Mouse (Mus musculus): ENCODE measurements around the gene Pxmp4.

The Pxmp4 gene

GRCm38 (mm10) chr2:154603638-154604153, at the start of gene Pxmp4:
Gene Pxmp4 (minus strand): TSS chr2:154603708.
- peak; percentile 97 to 98 for DNase-seq

DNA sequence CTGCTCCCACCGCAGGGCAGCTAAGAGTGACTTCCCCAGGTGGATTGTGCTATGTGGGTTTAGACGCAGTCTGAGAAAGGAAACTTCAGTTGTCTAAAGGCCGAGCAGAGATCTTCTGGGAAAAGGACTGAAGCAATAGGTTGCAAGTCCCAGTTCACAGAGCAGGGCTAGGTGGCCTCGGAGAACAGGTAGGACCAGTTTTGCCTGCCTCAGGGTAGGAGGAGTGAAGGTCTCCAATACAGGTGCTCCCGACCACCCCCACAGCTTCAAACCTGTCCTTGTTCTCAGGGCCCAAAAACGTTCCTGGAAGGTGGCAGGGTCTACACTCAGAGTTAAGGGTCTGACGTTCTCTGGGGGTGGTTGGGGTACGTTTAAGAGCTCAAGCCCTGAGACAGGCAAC, 47.9 kb upstream of the Pxmp4 start, which contains the start of gene Chmp4b:
Chmp4b (plus strand) TSS at position 343 of the 400 bp plus-strand sequence.
- no peak for DNase-seq

DNA sequence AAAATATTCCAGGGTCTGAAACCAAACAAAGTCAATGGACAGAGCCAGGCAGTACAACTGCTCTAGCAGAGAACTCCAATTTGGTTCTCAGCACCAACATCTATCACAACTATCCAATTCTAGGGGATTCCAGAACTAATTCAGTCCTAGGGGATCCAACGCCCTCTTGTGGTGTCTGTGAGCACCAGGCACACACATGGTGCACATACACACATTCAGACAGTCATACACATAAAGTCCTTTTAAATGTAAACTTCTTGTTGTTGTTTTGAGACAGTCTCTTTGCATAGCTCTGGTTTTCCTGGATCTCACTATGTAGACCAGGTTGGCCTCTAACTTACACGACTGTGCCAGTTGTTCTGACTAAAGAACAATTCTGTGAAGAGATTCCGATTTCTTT, 46.9 kb upstream of the Pxmp4 start:
- DNase-seq, result no peak

DNA sequence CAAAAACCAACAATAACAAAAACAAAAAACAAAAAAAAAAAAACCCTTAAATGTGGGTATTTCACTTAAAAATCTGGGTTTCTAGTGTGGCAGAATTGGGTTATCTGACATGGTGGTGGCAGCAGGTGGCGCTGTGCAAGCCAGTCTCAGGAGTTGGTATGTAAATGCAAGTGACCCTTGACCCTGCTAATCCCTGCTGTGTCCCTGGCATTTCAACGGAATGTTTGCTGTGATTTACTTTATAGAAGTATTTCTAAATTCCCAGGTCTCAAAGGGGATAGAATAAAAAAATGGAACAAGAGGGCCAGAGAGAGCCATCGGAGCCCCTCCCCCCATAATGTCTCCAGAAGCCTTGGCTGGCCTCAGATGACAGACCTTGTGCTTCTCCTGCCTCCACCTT, 44.6 kb upstream of the Pxmp4 start:
- DNase-seq, result peak; percentile 26 to 27

- DNase-seq, result peak; percentile 15 to 27
Measured at GRCm38 (mm10) chr2:154646634-154647033, 43.1 kb upstream of the Pxmp4 start.

DNA sequence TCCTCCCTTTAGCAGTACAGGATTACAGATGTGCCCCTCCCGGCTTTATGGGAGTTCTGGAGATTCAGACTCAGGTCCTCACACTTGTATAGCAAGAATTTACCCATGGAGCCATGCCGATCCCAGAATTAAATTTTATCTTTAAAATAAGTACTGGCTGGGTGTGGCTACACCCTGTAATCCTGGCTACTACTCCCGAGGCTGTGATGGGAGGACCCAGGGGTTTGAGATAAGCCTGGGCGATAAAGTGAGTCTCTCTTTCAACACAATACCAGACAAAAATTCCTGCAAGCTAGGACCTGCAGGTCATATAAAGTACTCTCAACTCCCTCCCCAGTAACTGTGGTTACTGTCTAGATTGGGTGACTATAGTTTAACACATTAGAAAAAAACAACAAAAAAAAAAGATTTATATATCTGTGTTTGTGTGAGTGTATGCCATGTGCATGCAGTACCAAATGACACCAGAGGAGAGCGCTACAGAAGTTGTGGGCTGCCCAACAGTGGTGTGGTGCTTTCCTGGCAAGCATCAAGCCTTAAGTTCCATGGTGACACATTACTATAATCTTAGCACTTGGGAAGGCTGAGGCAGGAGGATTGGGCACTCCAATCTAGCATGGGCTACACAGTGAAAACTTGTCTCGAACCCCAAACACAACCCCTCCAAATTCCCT, 39.3 kb upstream of the Pxmp4 start:
- DNase-seq, result no peak

DNA sequence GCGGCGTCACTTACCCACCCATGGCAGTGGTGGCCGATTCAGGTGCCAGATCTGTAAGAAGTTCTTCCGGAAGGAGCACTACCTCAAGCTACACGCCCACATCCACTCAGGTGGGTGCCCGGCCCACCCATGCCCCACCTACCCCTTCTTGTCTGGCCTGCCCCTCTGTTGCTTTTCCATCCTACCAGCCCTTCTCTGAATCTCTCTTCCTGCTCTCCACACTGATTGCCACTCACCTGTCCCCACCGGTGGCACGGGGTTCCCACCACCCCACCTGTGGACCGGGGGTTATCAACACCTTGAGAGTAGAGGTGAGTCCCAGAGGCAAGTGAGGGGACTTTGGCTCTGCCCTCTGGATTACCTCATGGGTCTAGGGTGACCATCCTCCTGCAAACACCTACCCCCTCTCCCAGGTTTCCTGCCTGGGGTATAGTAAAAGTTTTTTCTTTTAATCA, 38.5 kb upstream of the Pxmp4 start:
- no peak for DNase-seq

DNA sequence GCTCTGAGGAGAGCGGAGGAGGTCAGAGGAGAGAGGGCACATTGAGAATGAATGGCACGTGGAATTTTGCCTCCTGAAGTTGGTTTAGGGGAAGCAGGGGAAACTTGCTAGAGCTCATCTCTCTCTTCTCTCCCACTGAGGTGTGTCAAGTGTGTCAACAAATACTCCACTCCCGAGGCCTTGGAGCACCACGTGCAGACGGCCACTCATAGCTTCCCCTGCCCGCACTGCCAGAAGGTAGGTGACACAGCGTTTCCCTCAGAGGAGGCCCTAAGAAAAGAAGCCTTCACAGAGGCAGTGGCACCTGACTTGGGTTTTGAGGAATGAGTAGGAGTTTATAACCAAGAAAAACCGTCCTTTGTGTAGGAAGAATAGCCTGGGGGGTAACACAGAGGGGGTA, 37.7 kb upstream of the Pxmp4 start:
- DNase-seq, result no peak

GRCm38 (mm10) chr2:154639115-154639514, 35.6 kb upstream of the Pxmp4 start:
- no peak for DNase-seq

DNA sequence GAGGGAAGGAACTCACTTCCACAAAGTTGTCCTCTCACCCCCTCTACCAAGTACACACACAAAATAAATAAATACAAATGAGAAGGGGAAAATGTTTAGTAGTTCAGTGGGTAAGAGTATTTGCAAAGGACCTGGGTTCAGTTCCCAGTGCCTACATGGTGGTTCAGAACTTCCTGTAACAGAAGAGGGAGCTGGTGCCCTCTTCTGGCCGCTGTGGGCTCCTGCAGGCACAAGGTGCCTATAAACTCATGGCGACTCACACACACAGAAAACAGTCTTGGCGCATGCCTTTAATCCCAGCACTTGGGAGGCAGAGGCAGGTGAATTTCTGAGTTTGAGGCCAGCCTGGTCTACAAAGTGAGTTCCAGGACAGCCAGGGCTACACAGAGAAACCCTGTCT, 35.0 kb upstream of the Pxmp4 start:
- no peak for DNase-seq

DNA sequence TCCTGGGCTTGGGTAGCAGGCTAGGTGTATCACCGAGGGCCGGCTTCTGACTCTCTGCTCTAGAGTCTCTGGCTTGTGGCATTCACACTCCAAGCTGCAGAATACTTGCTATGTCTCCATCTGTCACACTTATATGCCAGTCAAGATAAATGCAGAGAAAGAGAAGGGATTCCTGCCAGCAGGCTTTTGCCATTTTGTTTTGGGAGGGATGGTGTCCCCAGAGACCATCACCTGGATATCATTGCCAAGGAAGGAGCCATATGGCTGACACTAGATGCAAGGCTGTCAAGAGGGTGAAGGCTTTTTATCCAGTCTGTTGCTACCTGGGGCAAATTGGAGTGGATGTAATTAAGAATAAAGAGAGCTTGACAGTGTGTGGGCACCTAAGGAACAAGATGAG, 32.3 kb upstream of the Pxmp4 start:
- DNase-seq, result no peak

- DNase-seq, result no peak
Measured at GRCm38 (mm10) chr2:154633876-154634644, 30.6 kb upstream of the Pxmp4 start.

- DNase-seq, result no peak
Measured at GRCm38 (mm10) chr2:154633039-154633742, 29.7 kb upstream of the Pxmp4 start.

DNA sequence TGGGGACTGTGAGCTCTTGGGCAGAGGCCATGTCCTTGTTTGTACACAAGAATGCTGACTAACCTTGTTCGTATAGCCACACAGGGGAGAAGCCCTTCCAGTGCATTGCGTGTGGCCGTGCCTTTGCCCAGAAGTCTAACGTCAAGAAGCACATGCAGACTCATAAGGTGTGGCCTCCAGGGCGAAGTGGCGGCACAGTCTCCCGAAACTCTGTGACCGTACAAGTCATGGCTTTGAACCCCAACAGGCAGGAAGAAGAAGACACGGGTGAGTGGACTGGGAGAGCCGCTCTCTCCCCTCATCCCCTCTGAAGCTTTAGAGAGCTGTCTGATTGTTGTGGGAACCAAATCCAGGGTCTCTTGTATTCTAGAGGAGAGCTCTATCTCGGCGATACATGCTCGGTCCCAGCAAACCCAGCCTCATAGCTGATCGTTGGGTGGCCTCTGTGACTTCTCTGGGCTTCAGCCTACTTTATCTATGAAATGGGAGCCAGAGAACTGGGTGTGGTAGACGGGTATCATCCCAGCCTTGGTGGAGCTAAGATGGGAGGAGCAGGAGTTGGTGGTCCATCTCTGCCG, 28.8 kb upstream of the Pxmp4 start:
- DNase-seq, result no peak

DNA sequence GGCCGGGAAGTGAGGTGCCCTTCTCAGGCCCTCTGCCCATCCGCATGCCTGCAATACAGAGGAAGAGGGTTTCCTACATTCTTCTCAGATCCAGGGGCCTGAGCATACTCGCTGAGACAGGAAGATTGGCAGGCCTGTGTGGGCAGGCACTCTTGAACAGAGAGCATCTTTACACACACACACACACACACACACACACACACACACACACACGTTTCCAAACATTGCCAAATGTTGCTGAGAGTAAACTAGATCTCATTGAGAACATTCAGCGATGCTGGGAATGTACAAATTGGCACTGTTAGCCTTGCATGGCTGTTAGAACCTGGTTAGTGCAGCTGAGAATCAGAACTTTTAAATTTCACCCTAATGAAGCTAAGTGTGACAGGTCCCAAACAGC, 27.0 kb upstream of the Pxmp4 start:
- no peak for DNase-seq

DNA sequence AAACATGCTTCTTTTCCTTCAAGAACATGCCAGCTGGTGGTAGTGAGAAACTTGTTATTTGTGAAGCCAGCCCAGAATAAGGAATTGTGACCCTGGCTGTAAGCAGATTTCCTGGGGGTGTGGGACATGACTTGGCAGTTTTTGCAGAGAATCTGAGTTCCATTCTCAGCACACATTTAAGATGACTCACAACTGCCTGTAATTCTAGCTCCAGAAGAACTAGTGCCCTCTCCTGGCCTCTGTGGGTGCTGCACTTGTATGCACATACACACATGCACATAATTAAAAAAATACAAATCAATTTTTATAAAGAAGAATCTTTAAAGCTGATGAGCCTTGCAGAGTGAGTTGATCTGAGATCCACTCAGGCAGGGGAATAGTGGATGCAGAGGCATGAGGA, 20.6 kb upstream of the Pxmp4 start:
- no peak for DNase-seq

GRCm38 (mm10) chr2:154621684-154622083, 18.2 kb upstream of the Pxmp4 start:
- no peak for DNase-seq

- peak; percentile 60 to 80 for DNase-seq
Measured at GRCm38 (mm10) chr2:154617061-154617460, 13.6 kb upstream of the Pxmp4 start.

GRCm38 (mm10) chr2:154615674-154616073, 12.2 kb upstream of the Pxmp4 start:
- DNase-seq, result peak; percentile 33 to 53

- DNase-seq, result no peak
Measured at GRCm38 (mm10) chr2:154614841-154615576, 11.5 kb upstream of the Pxmp4 start.

GRCm38 (mm10) chr2:154613118-154614115, 9.9 kb upstream of the Pxmp4 start, which contains the start of the genes Zfp341 and 4930519P11Rik:
Gene Zfp341 (plus strand): TSS chr2:154613297.
Gene 4930519P11Rik (minus strand): TSS chr2:154613437.
- peak; percentile 90 to 94 for DNase-seq
